Mouse (Mus musculus) left cerebral cortex, postnatal 25 days (tissue): ENCODE measurements around the gene Sidt2. TPM values are rescaled to one million over a fixed set of nuclear protein-coding genes. Genes with fewer than 3 reads are reported as not detected.
A peak's percentile ranks its signal among the peaks of the same experiment; 100 is the strongest.

Experiments used
- DNase-seq, 2 experiments: peaks; one replicate each; pipeline ENCODE4 v3.0.0; 2022; ENCODE audit warnings: low spot score in 2 of 2, mixed read lengths in 1 of 2
- intact Hi-C: fragments of 180-260 bp; cut with DNase I; formaldehyde crosslinking; loops from one replicate; pipeline ENCODE4 v1.15.1; 2025
- total RNA-seq, 2 experiments: library from RNA; stranded (reverse); gene quantifications; 2 replicates each; pipeline ENCODE4 v1.2.3; 2021

Sidt2 gene
- 10 to 100 TPM; 85.2 to 91.7 TPM for total RNA-seq

- intact Hi-C loops, result loop anchor here (2.0 kb wide), 1 partner anchor 49 kb away; the partner anchor contains the start of genes Pcsk7 and Rnf214
- peak; percentile 93 to 95 for DNase-seq
Measured at GRCm38 (mm10) chr9:45955107-45955963, at the start of gene Sidt2. Gene Sidt2, minus strand, starts transcription at chr9:45955258.

DNA sequence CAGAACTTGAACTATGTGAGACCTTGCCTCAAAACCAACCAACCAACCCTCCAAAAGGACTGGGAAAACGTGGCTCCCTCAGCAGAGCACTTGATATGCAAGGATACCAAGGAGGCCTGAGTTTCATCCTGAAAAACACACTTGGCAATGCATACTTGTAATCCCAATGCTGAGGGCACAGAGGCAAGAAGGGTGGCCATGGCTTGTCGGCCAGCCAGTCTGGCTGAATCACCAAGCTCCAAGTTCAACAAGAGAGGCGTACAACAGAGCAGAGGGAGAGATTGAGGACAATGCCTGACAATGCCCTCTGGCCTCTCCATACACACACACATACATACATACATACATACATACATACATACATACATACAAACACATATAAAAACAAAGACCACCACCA lies 49.5 kb upstream of the Sidt2 start:
- no peak for DNase-seq
- intact Hi-C loops, result no loop called here

GRCm38 (mm10) chr9:46003729-46004128 lies 48.7 kb upstream of the Sidt2 start:
- peak; percentile 79 to 83 for DNase-seq
- intact Hi-C loops, result loop anchor here (1.0 kb wide), 2 partner anchors 188 to 243 kb away; no protein-coding TSS in a partner anchor

DNA sequence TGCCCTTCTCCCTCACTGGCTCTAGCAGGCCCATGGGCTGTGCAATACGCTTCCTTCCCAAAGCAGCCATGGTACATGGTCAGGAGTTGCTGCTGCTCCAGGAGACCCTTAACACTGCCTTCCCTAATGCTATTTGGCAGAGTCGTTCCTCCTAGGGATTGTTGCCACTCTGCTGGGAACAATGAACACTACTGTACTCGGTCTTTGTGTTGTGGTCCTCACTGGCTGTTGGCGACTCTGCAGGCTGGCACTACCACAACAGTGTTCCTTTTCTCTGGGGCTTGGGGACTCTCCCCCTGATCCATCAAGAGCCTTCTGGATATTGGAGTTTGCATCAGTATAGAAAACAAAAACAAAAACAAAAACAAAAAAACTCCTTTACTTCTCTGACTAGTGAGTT lies 44.0 kb upstream of the Sidt2 start:
- DNase-seq, result peak in 1 of 2 experiments; percentile 11
- intact Hi-C loops, result no loop called here

DNA sequence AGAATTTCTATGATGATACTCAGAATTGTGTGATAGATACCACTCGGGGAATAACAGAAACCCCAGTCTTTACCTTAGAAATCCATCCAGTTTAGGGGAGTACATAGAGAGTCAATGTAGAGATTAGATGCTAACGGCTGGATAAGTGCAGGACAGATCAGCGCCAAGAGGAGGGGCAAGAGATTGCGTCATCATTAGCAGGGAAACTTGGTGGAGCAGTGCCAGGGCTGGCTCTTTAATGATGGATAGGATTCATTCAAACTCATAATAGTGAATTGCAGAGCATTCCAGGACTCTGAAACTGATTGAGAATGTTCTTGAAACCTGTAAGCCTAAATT lies 30.1 kb upstream of the Sidt2 start:
- peak; percentile 29 to 47 for DNase-seq
- intact Hi-C loops, result no loop called here

DNA sequence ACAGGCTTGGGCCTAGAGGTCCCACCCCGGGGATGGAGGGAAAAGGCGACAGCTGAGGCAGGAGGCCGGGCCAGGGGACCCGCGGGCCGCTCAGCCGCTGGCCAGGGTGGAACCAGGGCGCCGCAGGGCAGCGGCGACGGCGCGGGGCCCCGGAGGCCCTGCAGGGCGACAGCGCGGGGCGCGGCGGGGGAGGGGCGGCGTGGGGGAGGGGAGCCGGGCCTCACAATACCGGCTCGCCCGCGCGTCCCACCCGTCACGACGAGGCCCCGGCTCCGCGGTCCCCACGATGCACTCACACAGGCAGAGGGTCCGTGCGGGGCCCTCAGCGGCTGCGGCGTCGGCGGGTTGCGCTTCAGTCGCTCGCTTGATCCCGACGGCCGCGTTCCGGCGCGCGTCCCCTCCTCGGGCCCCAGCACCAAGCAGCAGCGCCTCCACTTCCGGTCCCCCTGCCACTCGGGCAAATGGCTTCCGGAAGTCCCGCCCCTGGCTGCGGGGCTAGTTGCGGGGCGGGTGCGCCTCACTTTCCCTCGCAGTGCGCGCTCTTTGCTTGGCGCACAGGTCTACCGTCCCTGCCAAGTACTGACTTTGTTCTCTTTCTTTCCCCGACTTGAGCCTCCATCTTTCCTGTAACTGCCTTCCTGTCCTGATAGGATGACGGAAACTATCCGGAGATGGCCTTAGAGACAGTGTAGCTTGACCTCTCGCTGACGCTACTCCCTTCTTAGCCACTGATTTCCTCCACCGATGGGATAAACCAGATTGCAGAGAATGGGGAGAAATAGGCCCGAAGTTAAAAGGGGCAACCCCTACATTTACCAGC lies 29.6 kb upstream of the Sidt2 start:
- peak; percentile 91 to 92 for DNase-seq
- intact Hi-C loops, result no loop called here

- intact Hi-C loops, result no loop called here
- DNase-seq, result peak in 1 of 2 experiments; percentile 27
Measured at GRCm38 (mm10) chr9:45983676-45984408, 28.8 kb upstream of the Sidt2 start.

GRCm38 (mm10) chr9:45981331-45981730 lies 26.3 kb upstream of the Sidt2 start:
- DNase-seq, result no peak
- intact Hi-C loops, result no loop called here

DNA sequence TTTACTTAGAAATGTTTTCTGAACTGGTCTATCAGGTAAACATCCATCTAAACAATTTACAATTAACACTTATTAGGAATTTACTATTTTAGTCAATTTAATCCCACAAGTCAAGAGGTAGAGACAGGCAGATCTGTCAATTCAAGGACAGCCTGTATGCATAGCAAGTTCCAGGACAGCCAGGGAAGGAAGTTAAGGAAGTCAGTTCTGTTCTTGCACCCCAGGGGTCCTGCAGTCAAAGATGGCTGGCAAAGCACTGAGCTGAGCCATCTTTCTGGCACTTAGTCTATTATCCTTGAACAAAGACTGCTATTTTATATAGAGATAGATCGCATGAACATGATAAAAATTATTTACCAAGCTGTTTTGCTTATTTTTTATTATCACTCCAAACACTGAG lies 25.6 kb upstream of the Sidt2 start:
- DNase-seq, result no peak
- intact Hi-C loops, result no loop called here

GRCm38 (mm10) chr9:45979778-45980177 lies 24.7 kb upstream of the Sidt2 start:
- DNase-seq, result no peak

DNA sequence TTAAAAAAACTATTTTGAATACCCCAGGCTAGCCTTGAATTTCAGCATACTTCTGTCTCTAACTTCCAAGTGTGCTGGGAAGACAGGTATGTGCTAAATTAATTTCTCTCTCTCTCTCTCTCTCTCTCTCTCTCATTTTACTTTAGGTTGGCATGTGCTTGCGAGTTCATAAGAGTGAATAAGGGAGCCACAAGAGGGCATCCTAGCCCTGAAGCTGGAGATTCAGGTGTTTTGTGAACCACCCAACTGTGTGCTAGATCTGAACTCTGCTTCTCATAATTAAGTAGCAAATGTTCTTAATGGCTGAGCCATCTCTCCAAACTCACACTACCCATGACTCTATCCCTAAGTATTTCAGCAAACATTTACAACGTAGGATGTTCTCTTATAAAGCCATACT lies 21.8 kb upstream of the Sidt2 start:
- no peak for DNase-seq
- intact Hi-C loops, result no loop called here

More at GRCm38 (mm10) chr9:45979778-45980177, 24.7 kb upstream of the Sidt2 start:
- intact Hi-C loops, result no loop called here

DNA sequence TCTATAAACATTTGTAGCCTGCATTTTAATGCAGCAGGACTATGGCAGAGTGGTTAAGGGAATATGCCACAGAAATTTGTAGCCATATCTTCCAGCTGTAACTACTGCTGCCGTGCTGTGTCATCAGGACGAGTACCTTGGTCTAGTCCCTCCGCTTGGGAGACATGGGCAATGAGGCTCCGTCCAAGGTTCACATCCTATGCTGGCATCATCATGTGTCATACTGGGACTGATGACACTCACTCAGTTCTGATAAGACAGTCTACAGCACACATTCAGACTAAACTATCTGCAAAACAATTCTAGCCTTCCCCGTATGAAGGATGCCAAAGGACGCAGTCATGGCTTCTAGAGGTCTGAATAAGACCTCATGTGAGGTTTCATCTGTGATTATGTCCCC lies 8.5 kb upstream of the Sidt2 start:
- intact Hi-C loops, result no loop called here
- no peak for DNase-seq

DNA sequence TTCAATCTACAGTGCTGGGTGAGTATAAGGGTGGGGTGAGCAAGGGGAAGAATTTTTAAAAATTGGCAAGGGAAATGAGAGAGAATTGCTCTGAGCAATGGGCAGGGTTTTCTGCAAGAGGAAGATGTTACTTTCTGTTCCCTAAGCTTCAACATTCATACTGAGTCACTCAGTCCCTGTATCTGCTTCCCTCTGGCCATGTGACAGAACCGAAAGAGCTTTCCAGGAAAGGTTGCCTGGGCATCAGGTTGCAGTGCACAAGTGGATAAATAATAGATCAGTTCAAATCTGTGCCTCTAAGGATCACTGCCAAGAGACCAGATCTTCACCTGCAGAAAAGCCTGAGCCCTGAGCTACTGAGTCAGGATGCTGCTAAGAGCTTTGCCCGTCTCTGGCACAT lies 6.8 kb upstream of the Sidt2 start:
- intact Hi-C loops, result no loop called here
- DNase-seq, result peak in 1 of 2 experiments; percentile 35

GRCm38 (mm10) chr9:45959661-45960060 lies 4.6 kb upstream of the Sidt2 start:
- intact Hi-C loops, result no loop called here
- DNase-seq, result no peak

DNA sequence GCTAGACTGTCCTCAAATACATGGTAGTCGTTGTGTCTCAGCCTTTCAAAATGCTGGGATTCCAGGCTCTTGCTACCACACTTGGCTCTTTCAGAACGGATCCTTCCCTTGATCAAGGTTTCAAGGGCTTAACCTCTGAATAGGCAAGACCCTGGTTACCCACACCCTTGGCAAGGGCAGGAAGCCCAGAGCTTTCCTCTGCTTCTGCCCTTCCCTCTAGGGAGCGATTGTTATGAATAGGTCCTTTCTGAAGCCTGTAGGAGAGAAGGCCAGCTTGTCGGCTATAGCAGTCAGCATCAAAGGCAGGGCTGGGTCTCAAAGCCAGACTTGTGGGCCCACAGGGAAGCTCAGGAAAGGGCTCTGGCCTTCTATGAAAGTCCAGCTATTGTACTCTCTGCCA lies 3.8 kb upstream of the Sidt2 start:
- DNase-seq, result no peak
- intact Hi-C loops, result no loop called here

- DNase-seq, result peak in 1 of 2 experiments; percentile 11
- intact Hi-C loops, result no loop called here
Measured at GRCm38 (mm10) chr9:45958023-45958670, 3.1 kb upstream of the Sidt2 start.

- intact Hi-C loops, result loop anchor here (2.0 kb wide), 1 partner anchor 48 kb away; the partner anchor contains the start of genes Pcsk7 and Rnf214
- DNase-seq, result peak in 1 of 2 experiments; percentile 46
Measured at GRCm38 (mm10) chr9:45954294-45955106, 558 bp downstream of the Sidt2 start.

DNA sequence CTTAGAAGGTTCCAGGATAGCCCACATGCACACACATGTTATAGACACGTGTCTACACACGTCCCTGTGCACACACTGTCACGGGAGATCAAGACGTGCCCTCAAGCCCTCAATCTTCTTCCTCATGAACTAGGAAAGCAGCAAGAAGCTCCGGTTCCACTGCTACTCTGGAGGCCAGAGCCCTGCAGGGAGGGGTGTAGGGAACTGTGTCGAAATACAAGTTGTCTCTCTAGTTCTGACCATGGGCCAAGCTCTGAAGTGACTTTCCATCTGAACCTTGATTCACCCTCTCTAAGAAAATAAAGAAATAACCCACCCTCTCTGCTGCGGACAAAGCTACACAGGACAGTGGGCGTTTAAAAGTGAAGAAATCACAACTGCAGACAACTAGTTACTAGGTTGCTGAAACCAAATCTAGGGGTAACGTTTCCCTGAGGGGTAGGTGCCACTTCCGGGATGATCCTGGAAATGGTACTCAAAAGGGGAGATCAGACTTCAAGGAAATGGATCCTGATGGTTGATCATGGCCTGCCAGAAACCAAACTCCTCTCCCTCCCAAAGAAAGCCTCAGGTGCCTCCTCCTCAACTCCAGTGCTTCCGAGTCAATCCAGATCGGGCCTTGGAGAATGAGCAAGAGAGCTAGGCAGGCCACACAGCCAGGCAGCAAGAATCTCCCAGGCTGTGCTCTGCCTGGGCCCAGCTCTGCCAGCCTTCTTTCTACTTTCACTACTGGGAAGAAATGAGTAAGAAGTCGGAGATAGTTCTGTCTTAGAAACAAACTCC lies 1.4 kb downstream of the Sidt2 start:
- intact Hi-C loops, result loop anchor here (2.0 kb wide), 1 partner anchor 47 kb away; the partner anchor contains the start of genes Pcsk7 and Rnf214
- DNase-seq, result no peak
